In the genomic region with DNA sequence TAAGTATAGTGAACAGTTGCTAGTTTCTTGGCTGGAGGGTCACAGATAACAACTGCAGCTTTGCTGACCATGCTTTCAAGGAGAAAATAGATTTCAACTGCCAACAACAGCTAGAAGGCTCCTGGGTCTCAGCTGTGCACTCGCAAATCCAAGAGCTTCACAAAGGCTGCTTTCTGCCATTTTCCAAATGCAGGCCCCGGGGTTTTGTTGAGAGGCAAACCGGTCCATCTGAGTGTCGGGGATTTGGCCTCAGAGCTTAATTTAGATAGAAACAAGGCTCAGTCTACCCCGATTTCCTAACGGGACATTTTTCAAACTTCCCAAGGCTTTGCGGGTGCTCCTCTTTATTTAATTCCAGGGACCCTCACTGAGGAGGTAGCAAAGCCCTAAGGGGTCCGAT, we compare ENCODE assay signal across 10 mouse cellular contexts. TPM values are rescaled to one million over a fixed set of nuclear protein-coding genes. Genes with fewer than 3 reads are reported as not detected.
DNase-seq lines count a peak whose midpoint lies in the region; ATAC-seq and TF ChIP-seq lines count a peak whose summit lies in the region.
"Had no signal": no experiment of that assay in that cellular context is flagged by ENCODE, and none has a peak within 500 bp of the region (broad histone marks: within the 10 kb centered on the region; RNA-seq: fewer than 3 reads in every experiment).

No protein-coding gene starts in this region.

- intact Hi-C loops in left cerebral cortex, postnatal 10 days (cut with DNase I), result no loop called here

- no peaks in the 10 kb centered on the region for H3K27me3 ChIP-seq in lung, embryonic 14.5 days (ENCODE audit: insufficient read depth, low read length)
- H3K27me3 ChIP-seq in embryonic facial prominence, embryonic 11.5 days (ENCODE audit: control insufficient read depth, insufficient read depth, low read length), result no peaks in the 10 kb centered on the region
- no peaks in the 10 kb centered on the region for H3K27me3 ChIP-seq in heart, embryonic 16.5 days (ENCODE audit: control insufficient read depth, insufficient read depth, low read length)
- peaks cover 29% of the 10 kb centered on the region for H3K27me3 ChIP-seq in liver, embryonic 15.5 days

- no peak for DNase-seq in lung, embryonic 14.5 days
- no peak for DNase-seq in lung, adult 18-20 months
- DNase-seq in embryonic facial prominence, embryonic 11.5 days (ENCODE audit: low spot score), result no peak
- DNase-seq in thymus, postnatal 4 days, result no peak
- DNase-seq in left cerebral cortex, postnatal 10 days (ENCODE audit: extremely low spot score in 1 of 2, low spot score in 2 of 2), result no peak
- no peak for DNase-seq in urinary bladder, postnatal 36 days (ENCODE audit: low spot score in 2 of 2)

- no peaks in the 10 kb centered on the region for H3K9me3 ChIP-seq in lung, embryonic 14.5 days (ENCODE audit: low read depth, low read length)
- H3K9me3 ChIP-seq in embryonic facial prominence, embryonic 11.5 days (replicated peaks; ENCODE audit: control insufficient read depth, low read length), result no peaks in the 10 kb centered on the region
- no peaks in the 10 kb centered on the region for H3K9me3 ChIP-seq in heart, embryonic 16.5 days (replicated peaks; ENCODE audit: control insufficient read depth, low read length)
- no peaks in the 10 kb centered on the region for H3K9me3 ChIP-seq in liver, embryonic 15.5 days (replicated peaks)
- H3K9me3 ChIP-seq: forebrain, embryonic 12.5 days had no signal

- no peaks in the 10 kb centered on the region for H3K36me3 ChIP-seq in lung, embryonic 14.5 days (ENCODE audit: insufficient read depth)
- H3K36me3 ChIP-seq in embryonic facial prominence, embryonic 11.5 days (replicated peaks; ENCODE audit: control insufficient read depth, insufficient read depth, low read depth, low read length), result no peaks in the 10 kb centered on the region
- H3K36me3 ChIP-seq in heart, embryonic 16.5 days (ENCODE audit: control insufficient read depth, insufficient read depth), result no peaks in the 10 kb centered on the region
- H3K36me3 ChIP-seq in liver, embryonic 15.5 days (replicated peaks), result no peaks in the 10 kb centered on the region
- H3K36me3 ChIP-seq: forebrain, embryonic 12.5 days had no signal

- peaks cover 46% of the 10 kb centered on the region for H3K4me1 ChIP-seq in lung, embryonic 14.5 days (ENCODE audit: insufficient read depth)
- H3K4me1 ChIP-seq in embryonic facial prominence, embryonic 11.5 days (ENCODE audit: control insufficient read depth, insufficient read depth, low read length), result peaks cover 3% of the 10 kb centered on the region
- peaks cover 47% of the 10 kb centered on the region for H3K4me1 ChIP-seq in heart, embryonic 16.5 days (ENCODE audit: control insufficient read depth, insufficient read depth, low read length)
- peaks cover 93% of the 10 kb centered on the region for H3K4me1 ChIP-seq in liver, embryonic 15.5 days (replicated peaks)

- H3K9ac ChIP-seq in lung, embryonic 14.5 days, result peak overlapping the region; percentile 42
- 0 out of 2 replicates have a peak overlapping the region, but pooled peaks have one; percentile 35 for H3K9ac ChIP-seq in embryonic facial prominence, embryonic 11.5 days (replicated peaks; ENCODE audit: low read length)
- peak overlapping the region; percentile 70 for H3K9ac ChIP-seq in heart, embryonic 16.5 days (ENCODE audit: low read length)
- H3K9ac ChIP-seq in liver, embryonic 15.5 days, result peak overlapping the region; percentile 55
- H3K9ac ChIP-seq: forebrain, embryonic 12.5 days had no signal

- no peak for ATAC-seq in lung, embryonic 14.5 days (ENCODE audit: insufficient read depth)
- no peak for ATAC-seq in embryonic facial prominence, embryonic 11.5 days (replicated peaks; ENCODE audit: insufficient number of reproducible peaks, low FRiP score, low TSS enrichment, low read depth)
- ATAC-seq in heart, embryonic 16.5 days (replicated peaks; ENCODE audit: extremely low read depth, insufficient read depth, low FRiP score), result no peak
- ATAC-seq in liver, embryonic 15.5 days (ENCODE audit: insufficient read depth), result 0 out of 2 replicates have a peak, but pooled peaks have one; percentile 5

- no peak overlapping the region for H3K4me3 ChIP-seq in lung, embryonic 14.5 days (ENCODE audit: low read depth, low read length)
- no peak overlapping the region for H3K4me3 ChIP-seq in embryonic facial prominence, embryonic 11.5 days (ENCODE audit: low read depth, low read length)
- peak overlapping the region; percentile 31 for H3K4me3 ChIP-seq in heart, embryonic 16.5 days (ENCODE audit: low read length)
- peak overlapping the region; percentile 55 for H3K4me3 ChIP-seq in liver, embryonic 15.5 days (replicated peaks)
- H3K4me3 ChIP-seq: forebrain, embryonic 12.5 days had no signal

- no peak for TF ChIP-seq CTCF in lung, embryonic 14.5 days (IDR thresholded peaks at IDR 0.05; ENCODE audit: low read depth)

- H3K4me2 ChIP-seq in lung, embryonic 14.5 days, result peak overlapping the region; percentile 52
- H3K4me2 ChIP-seq in embryonic facial prominence, embryonic 11.5 days (ENCODE audit: low read depth, low read length), result no peak overlapping the region
- H3K4me2 ChIP-seq in heart, embryonic 16.5 days (ENCODE audit: low read depth, low read length), result peak overlapping the region; percentile 58
- H3K4me2 ChIP-seq in liver, embryonic 15.5 days, result peak overlapping the region; percentile 79
- H3K4me2 ChIP-seq: forebrain, embryonic 12.5 days had no signal

- peak overlapping the region; percentile 95 for H3K27ac ChIP-seq in lung, embryonic 14.5 days (ENCODE audit: low read depth)
- peak overlapping the region; percentile 38; the same call in 1 of the 2 replicates for H3K27ac ChIP-seq in embryonic facial prominence, embryonic 11.5 days (replicated peaks; ENCODE audit: low read depth, low read length)
- H3K27ac ChIP-seq in heart, embryonic 16.5 days (ENCODE audit: low read length), result peak overlapping the region; percentile 86
- peak overlapping the region; percentile 88 for H3K27ac ChIP-seq in liver, embryonic 15.5 days (replicated peaks)
- H3K27ac ChIP-seq: forebrain, embryonic 12.5 days; macrophage had no signal

- 22% methylated on average over 8 of the region's 8 CpGs for WGBS in lung, embryonic 14.5 days
- 41% methylated on average over 8 of the region's 8 CpGs for WGBS in embryonic facial prominence, embryonic 11.5 days
- WGBS in heart, embryonic 16.5 days, result 16% methylated on average over 8 of the region's 8 CpGs
- 17% methylated on average over 8 of the region's 8 CpGs for WGBS in liver, embryonic 15.5 days (ENCODE audit: insufficient replicate concordance)

RNA-seq across cellular contexts. Expression of a gene that starts 27.5 kb away (rescaled TPM):
- 97.5 and 102 TPM in 2 replicates for polyA plus RNA-seq in lung, embryonic 14.5 days (2014; fragmentation: Nextera tagmentation; extraction: Ambion mirVana)
- 103 and 119 TPM in 2 replicates for polyA plus RNA-seq in embryonic facial prominence, embryonic 11.5 days (2014; fragmentation: Nextera tagmentation; extraction: Ambion mirVana)
- polyA plus RNA-seq in heart, embryonic 16.5 days (2015; fragmentation: Nextera tagmentation; extraction: Ambion mirVana), result 46.3 and 56.0 TPM in 2 replicates
- 85.0 and 93.2 TPM in 2 replicates for polyA plus RNA-seq in liver, embryonic 15.5 days (2015; fragmentation: Nextera tagmentation; extraction: Ambion mirVana)
- total RNA-seq in left cerebral cortex, postnatal 10 days (2021), result 1 to 10 TPM; 1.8 to 1.9 TPM

Comparison
In these comparisons a context has a peak if more than half of its experiments do, and no peak if none do; other contexts are left out.
1. H3K27ac ChIP-seq: peak in every context shown above with its lines; median percentile 95 in lung, embryonic 14.5 days; 88 in liver, embryonic 15.5 days; 86 in heart, embryonic 16.5 days; 38 in embryonic facial prominence, embryonic 11.5 days.
2. H3K4me3 ChIP-seq: peak in heart, embryonic 16.5 days (single experiment) and liver, embryonic 15.5 days (single experiment); none in lung, embryonic 14.5 days (single experiment) and embryonic facial prominence, embryonic 11.5 days (single experiment).
3. Peak in every context shown above with its lines, with median percentiles within 50 percentile points of each other: H3K9ac ChIP-seq.